Mouse (Mus musculus): Measurements from ENCODE around the gene Gm27029. TPM values are rescaled to one million over a fixed set of nuclear protein-coding genes. Genes with fewer than 3 reads are reported as not detected.

Gm27029 gene
- polyA plus RNA-seq, 1 experiment from 2014 or later = 3.1 TPM

DNA sequence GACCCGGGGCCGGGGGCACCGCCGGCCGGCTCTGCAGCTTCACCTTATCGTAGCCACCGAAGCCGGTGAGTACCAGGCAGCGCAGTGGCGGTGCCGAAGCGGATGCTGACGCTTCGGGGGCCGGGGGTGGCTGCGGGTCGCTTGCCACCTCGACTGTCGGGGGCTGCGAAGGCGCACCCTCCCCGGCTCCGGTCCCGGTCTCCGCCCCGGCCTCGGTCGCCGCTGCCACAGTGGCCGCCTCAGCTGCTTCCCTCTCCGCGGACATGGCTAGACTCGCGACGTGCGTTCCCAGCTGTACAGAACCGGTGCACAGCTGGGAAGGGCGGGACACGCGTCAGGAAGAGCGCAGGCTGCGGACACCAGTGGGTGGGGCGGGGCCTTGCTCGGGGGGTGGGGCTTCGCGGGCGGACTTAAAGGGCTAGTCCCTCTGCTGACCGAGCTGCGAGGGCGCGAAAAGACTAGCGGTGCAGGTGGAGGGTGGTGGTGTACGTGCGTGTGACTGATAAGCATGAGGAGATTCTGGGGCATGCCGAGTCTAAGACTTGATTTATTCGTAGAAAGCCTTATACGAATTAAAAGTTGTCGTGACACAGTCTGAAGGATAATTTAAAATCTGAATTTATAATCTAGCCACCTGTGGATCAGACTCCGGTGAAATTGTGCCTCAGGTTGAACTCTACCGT, 41.4 kb upstream of the Gm27029 start, which contains the start of gene Vat1:
Gene Vat1, minus strand, starts transcription at position 362 of the 683 bp plus-strand sequence.
- Histone ChIP-seq H3K9me3 (replicated peaks) (no peaks in the 10 kb centered on the region), H3K4me1 (replicated peaks) (peaks cover 69% of the 10 kb centered on the region), H3K27me3 (peaks cover 77% of the 10 kb centered on the region), H3K36me3 (replicated peaks) (0 out of 2 replicates have a peak, but pooled peaks cover 4% of the 10 kb centered on the region), H3K9ac (peak within 1 kb of the TSS; percentile 62), H3K4me2 (peak within 1 kb of the TSS; percentile 94), H3K27ac (replicated peaks) (peak within 1 kb of the TSS; percentile 51; the same call in 1 of the 2 replicates), H3K4me3 (replicated peaks) (peak within 1 kb of the TSS; percentile 67)
- ATAC-seq (ENCODE audit: insufficient read depth) = peak; percentile 66
- WGBS (ENCODE audit: insufficient replicate concordance) = under 1% methylated on average over 60 of the region's 60 CpGs

DNA sequence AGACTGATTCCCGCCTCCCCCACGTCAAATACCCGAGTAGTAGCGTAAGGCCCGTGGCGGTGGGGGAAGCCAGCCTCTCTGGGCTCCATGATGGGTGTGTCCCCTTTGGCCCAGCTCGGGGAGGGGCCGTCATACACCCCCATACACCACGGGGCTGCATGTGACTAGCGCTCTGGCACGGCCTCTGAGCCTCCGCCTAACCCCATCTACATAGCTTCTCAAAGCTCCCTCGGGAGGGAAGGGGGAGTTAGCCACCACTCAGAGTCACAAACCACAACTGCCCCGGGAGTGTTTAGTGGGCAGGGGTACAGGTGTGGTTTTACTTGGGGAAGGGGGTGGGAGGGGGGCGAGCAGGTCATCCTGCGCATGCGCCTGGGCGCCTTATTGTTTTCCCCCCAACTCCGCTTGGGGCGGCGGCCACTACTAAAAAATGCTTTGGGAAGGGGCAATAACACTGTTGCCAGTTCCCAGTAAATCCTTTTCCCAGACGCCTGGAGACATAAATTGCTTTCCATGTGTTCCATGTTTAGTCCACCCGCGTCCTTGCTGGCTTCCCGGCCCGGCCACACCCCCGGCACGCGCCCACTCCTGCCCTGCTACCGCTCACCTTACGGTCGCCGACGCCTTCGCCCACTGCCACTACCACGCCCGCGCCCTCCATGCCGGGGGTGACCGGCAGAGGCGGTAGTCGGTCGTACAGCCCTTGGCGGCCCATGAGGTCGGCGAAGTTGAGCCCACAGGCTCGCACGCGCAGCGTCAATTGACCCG, 40.7 kb upstream of the Gm27029 start:
- Histone ChIP-seq H3K36me3 (replicated peaks) (peaks cover 9% of the 10 kb centered on the region; the same call in 1 of the 2 replicates), H3K27ac (replicated peaks) (peak overlapping the region; percentile 51; the same call in 1 of the 2 replicates), H3K4me1 (replicated peaks) (peaks cover 69% of the 10 kb centered on the region), H3K27me3 (peaks cover 71% of the 10 kb centered on the region), H3K4me2 (peak overlapping the region; percentile 94), H3K4me3 (replicated peaks) (peak overlapping the region; percentile 67), H3K9ac (peak overlapping the region; percentile 62), H3K9me3 (replicated peaks) (no peaks in the 10 kb centered on the region)
- no peak; the same call in 1 of the 2 replicates for ATAC-seq (ENCODE audit: insufficient read depth)
- under 1% methylated on average over 51 of the region's 51 CpGs for WGBS (ENCODE audit: insufficient replicate concordance)

DNA sequence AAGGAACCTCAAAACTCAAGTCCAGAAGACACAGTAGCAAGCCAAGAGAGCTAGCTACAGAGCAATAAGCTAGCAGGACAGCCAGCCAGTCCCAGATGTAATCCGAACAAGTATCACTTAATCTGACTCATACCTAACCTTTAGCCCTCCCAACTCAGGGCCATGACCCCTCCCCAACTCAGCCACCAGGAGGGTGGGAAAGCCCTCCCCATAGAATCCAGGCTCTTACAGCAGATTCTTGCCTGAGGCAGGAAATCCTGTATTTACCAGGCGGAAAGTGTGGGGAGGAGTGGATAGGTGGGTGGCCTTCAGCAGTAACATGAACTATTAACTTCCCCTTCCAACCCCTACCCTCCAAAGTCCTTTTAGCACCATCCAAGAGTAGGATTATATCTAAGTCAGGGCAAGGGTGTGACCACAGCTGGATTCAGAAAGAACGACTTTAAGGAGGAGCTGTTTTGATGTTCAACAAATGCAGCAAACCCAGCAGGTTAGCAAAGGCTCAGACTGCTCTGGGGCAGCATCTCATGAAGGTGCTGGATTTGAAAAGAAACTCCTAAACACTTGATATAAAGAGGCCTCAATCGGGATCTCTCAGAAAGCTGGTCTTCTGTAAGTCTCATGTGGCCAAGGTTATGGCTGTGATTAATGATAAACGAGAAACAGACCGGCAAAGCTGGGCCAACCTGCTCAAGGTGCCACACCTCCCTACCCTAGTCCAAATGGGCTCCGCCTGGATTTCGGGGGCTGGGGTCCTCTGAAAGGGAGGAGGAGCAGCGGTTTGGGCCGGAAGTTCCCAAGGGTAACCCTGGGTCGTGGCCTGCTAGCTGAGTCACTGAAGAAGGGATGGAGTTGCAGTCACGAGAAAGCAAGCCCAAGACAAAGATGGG, 39.9 kb upstream of the Gm27029 start, which contains the start of gene Rnd2:
Gene Rnd2, plus strand, starts transcription at position 789 of the 890 bp plus-strand sequence.
- WGBS (ENCODE audit: insufficient replicate concordance) = 6% methylated on average over 12 of the region's 12 CpGs
- peak within 1 kb of the TSS; percentile 51; the same call in 1 of the 2 replicates for H3K27ac ChIP-seq (replicated peaks)
- H3K9me3 ChIP-seq (replicated peaks) = no peaks in the 10 kb centered on the region
- H3K27me3 ChIP-seq = peaks cover 64% of the 10 kb centered on the region
- H3K4me2 ChIP-seq = peak within 1 kb of the TSS; percentile 94
- no peak for ATAC-seq (ENCODE audit: insufficient read depth)
- H3K4me3 ChIP-seq (replicated peaks) = peak within 1 kb of the TSS; percentile 67
- H3K9ac ChIP-seq = peak within 1 kb of the TSS; percentile 62
- peaks cover 15% of the 10 kb centered on the region for H3K36me3 ChIP-seq (replicated peaks)
- H3K4me1 ChIP-seq (replicated peaks) = peaks cover 75% of the 10 kb centered on the region

DNA sequence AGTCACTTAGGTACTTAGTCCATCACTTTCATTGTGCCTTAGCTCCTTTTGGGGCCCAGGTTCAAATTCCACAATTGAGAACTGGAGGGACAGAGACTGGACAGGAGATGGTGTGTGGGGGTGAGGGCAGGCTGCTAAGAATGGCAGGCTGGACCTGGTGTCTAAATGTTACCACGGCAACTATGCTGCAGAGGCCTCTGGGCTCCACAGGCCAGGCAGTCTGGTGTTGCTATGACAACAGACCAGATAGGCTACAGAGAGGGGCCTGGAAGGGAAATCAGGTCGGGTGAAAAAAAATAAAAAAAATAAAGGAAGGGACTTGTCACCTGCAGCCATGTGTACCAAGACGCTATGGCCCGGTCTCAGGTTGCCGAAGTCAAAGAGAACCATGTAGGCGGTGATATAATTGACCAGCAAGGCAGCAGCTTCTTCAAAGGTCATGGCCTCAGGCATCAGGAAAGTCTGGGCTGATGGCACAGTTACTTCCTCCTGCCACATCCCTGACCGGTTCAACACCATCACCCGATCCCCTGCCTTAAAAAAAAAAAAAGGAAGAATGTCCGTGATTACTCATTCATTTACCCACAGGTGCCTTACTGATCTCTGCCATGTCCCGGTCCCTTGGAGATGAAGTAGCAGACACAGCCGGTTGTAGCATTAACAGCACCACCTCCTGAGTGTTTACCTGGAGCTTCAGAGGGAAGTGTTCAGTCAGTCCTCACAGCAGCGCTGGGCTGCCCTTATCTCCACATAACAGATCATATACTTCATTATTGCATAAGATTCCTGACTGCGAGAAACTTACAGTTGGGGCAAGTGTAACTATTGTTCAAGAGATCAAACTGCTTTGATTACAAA, 38.2 kb upstream of the Gm27029 start:
- ATAC-seq (ENCODE audit: insufficient read depth) = no peak
- peaks cover 72% of the 10 kb centered on the region for H3K4me1 ChIP-seq (replicated peaks)
- WGBS (ENCODE audit: insufficient replicate concordance) = 22% methylated on average over 13 of the region's 13 CpGs

DNA sequence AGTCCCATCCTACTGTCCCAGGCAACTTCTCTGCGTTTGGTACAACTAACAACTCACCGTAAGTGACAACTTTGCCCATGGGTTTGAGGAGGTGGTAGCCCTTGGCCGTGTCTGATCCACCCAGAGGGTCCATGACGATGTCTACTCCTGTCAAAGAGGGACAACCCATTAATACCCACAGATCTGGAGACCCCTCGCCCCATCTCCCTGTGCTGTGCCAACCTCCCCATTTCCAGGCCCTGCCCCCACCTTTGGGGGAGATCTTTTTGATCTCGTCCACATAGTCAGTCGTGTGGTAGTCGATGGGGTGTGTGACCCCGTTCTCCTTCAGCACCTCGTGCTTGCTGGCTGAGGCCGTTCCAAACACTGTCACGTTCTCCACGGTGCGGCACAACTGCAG, 37.5 kb upstream of the Gm27029 start:
- H3K27me3 ChIP-seq = peaks cover 41% of the 10 kb centered on the region
- H3K9me3 ChIP-seq (replicated peaks) = no peaks in the 10 kb centered on the region
- no peak overlapping the region for H3K27ac ChIP-seq (replicated peaks)
- 78% methylated on average over 14 of the region's 14 CpGs for WGBS (ENCODE audit: insufficient replicate concordance)
- no peak for ATAC-seq (ENCODE audit: insufficient read depth)
- H3K4me3 ChIP-seq (replicated peaks) = no peak overlapping the region
- H3K4me2 ChIP-seq = no peak overlapping the region
- no peak overlapping the region for H3K9ac ChIP-seq
- peaks cover 38% of the 10 kb centered on the region for H3K36me3 ChIP-seq (replicated peaks)
- H3K4me1 ChIP-seq (replicated peaks) = peaks cover 65% of the 10 kb centered on the region

More for the DNA sequence above, 38.2 kb upstream of the Gm27029 start:
- Histone ChIP-seq H3K36me3 (replicated peaks) (peaks cover 31% of the 10 kb centered on the region), H3K9me3 (replicated peaks) (no peaks in the 10 kb centered on the region), H3K27ac (replicated peaks) (no peak overlapping the region), H3K9ac (no peak overlapping the region), H3K27me3 (peaks cover 48% of the 10 kb centered on the region), H3K4me3 (replicated peaks) (no peak overlapping the region), H3K4me2 (peak overlapping the region; percentile 1; the same call in 1 of the 2 replicates)

DNA sequence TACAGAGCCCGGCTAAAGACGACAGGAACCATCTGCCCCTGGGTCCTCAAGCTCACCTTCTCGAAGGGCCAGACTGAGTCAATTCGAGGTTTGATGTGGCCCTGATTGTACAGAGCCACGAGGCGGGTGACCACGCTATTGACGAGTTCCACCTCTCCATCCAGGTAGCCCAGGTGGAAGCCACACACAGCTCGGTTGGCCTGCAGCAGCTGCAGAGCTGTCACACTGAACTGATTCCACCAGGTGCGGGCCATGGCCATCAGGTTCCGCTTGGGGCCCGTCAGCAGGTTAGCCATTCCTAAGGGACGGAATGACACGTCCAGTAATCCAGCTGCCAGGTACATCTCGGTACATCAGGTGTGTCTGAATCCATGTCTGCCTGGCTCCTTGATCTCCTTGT, 35.7 kb upstream of the Gm27029 start:
- ATAC-seq (ENCODE audit: insufficient read depth) = no peak
- H3K36me3 ChIP-seq (replicated peaks) = peaks cover 46% of the 10 kb centered on the region
- H3K4me2 ChIP-seq = no peak overlapping the region
- no peak overlapping the region for H3K27ac ChIP-seq (replicated peaks)
- H3K9ac ChIP-seq = no peak overlapping the region
- peaks cover 23% of the 10 kb centered on the region for H3K27me3 ChIP-seq
- peaks cover 55% of the 10 kb centered on the region for H3K4me1 ChIP-seq (replicated peaks)
- H3K9me3 ChIP-seq (replicated peaks) = no peaks in the 10 kb centered on the region
- WGBS (ENCODE audit: insufficient replicate concordance) = 75% methylated on average over 15 of the region's 15 CpGs
- H3K4me3 ChIP-seq (replicated peaks) = no peak overlapping the region

DNA sequence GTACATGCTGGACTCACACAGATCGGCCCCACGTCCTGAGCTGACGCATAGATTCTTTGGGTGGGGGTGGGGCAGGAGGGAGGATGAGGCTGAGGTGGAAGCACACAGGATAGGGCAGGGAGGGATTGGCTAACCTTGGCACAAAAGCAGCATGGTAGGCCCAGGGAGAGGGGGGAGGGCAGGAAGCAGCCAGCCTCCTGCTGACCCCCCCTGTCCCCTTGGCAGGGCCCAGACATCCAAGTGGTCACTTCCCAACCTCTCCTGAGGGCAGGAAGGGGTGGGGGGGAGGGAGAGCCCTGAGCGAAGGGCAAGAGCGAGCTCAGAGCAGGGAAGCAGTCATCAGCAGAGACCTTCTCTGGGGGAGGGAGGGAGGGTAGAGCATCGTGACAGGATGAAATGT, 35.1 kb upstream of the Gm27029 start:
- Histone ChIP-seq H3K27me3 (peaks cover 17% of the 10 kb centered on the region), H3K4me1 (replicated peaks) (peaks cover 49% of the 10 kb centered on the region), H3K4me3 (replicated peaks) (no peak overlapping the region), H3K27ac (replicated peaks) (no peak overlapping the region), H3K4me2 (no peak overlapping the region), H3K9me3 (replicated peaks) (no peaks in the 10 kb centered on the region), H3K36me3 (replicated peaks) (peaks cover 46% of the 10 kb centered on the region), H3K9ac (no peak overlapping the region)
- 77% methylated on average over 6 of the region's 6 CpGs for WGBS (ENCODE audit: insufficient replicate concordance)
- no peak for ATAC-seq (ENCODE audit: insufficient read depth)

DNA sequence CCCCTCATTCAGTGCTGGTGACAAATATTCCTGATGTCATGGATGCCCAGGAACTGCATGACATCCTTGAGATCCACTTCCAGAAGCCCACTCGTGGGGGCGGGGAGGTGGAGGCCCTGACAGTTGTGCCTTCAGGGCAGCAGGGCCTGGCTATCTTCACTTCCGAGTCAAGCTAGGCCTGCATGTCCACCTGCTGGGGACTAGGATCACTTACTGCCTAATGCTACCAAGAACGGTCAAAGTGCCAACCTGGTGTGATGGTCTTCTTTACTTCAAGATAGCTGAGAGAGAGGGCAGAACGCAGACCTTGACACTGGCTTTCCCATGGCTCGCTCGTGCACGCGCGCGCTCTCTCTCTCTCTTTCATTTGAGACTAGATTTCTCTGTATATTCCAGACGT, 33.6 kb upstream of the Gm27029 start:
- WGBS (ENCODE audit: insufficient replicate concordance) = 82% methylated on average over 12 of the region's 12 CpGs
- H3K9me3 ChIP-seq (replicated peaks) = no peaks in the 10 kb centered on the region
- peaks cover 3% of the 10 kb centered on the region; the same call in 1 of the 2 replicates for H3K27me3 ChIP-seq
- ATAC-seq (ENCODE audit: insufficient read depth) = no peak
- H3K9ac ChIP-seq = no peak overlapping the region
- no peak overlapping the region for H3K27ac ChIP-seq (replicated peaks)
- peaks cover 46% of the 10 kb centered on the region for H3K36me3 ChIP-seq (replicated peaks)
- H3K4me3 ChIP-seq (replicated peaks) = no peak overlapping the region
- H3K4me1 ChIP-seq (replicated peaks) = peaks cover 38% of the 10 kb centered on the region
- no peak overlapping the region for H3K4me2 ChIP-seq

DNA sequence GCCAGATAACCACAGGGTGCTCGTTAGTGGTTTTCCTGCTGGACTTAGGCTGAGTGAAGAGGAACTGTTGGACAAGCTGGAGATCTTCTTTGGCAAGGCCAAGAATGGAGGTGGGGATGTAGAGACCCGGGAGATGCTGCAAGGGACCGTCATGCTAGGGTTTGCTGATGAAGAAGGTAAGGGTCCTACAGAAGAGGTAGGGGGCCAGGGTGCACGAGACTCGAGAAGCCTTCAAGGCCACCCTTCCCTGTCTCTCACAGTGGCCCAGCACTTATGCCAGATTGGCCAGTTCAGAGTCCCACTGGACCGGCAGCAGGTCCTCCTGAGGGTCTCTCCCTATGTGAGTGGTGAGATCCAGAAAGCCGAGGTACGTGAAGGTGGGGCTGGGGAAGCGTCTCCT, 33.0 kb upstream of the Gm27029 start:
- H3K27ac ChIP-seq (replicated peaks) = no peak overlapping the region
- no peak for ATAC-seq (ENCODE audit: insufficient read depth)
- H3K4me1 ChIP-seq (replicated peaks) = peaks cover 32% of the 10 kb centered on the region
- no peak overlapping the region for H3K4me3 ChIP-seq (replicated peaks)
- 0 out of 2 replicates have a peak, but pooled peaks cover 3% of the 10 kb centered on the region for H3K27me3 ChIP-seq
- H3K9me3 ChIP-seq (replicated peaks) = no peaks in the 10 kb centered on the region
- WGBS (ENCODE audit: insufficient replicate concordance) = 82% methylated on average over 9 of the region's 9 CpGs
- H3K36me3 ChIP-seq (replicated peaks) = peaks cover 46% of the 10 kb centered on the region
- H3K4me2 ChIP-seq = no peak overlapping the region
- no peak overlapping the region for H3K9ac ChIP-seq

DNA sequence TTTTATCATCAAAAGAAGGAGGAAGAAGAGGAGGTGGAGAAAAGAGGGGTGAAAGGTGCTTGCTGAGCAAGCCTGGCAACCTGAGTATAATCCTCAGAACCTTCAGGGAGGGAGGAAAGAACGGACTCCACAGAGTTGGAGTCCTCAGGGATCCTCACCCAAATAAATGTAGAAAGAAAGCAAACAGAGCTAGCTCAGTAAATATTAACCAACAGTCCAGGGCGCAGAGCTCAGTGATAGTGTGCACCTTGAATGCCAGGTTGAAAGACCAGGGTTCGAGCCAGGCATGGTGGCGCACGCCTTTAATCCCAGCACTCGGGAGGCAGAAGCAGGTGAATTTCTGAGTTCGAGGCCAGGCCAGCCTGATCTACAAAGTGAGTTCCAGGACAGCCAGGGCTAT, 31.0 kb upstream of the Gm27029 start:
- WGBS (ENCODE audit: insufficient replicate concordance) = 74% methylated on average over 7 of the region's 7 CpGs
- Histone ChIP-seq H3K4me2 (no peak overlapping the region), H3K27me3 (no peaks in the 10 kb centered on the region), H3K36me3 (replicated peaks) (peaks cover 41% of the 10 kb centered on the region), H3K9me3 (replicated peaks) (no peaks in the 10 kb centered on the region), H3K27ac (replicated peaks) (no peak overlapping the region), H3K9ac (no peak overlapping the region), H3K4me1 (replicated peaks) (peaks cover 45% of the 10 kb centered on the region), H3K4me3 (replicated peaks) (no peak overlapping the region)
- no peak for ATAC-seq (ENCODE audit: insufficient read depth)
